Mouse (Mus musculus): ENCODE results near the gene Glmn.

GRCm38 (mm10) chr5:107598380-107598779, 692 bp upstream of the Glmn start:
- TF ChIP-seq GATA1 (IDR thresholded peaks at IDR 0.05; ENCODE audit: borderline replicate concordance, low read length), result no peak
- no peak for TF ChIP-seq FLI1 (IDR thresholded peaks at IDR 0.05; ENCODE audit: low read length)
